Mouse (Mus musculus) CH12.LX (cell line): ENCODE measurements around the gene Magix. TPM values are rescaled to one million over a fixed set of nuclear protein-coding genes. Genes with fewer than 3 reads are reported as not detected.

ENCODE experiments used
- DNase-seq: peaks from one replicate; pipeline ENCODE4 v3.0.0-alpha.2; 2013; ENCODE audit errors: extremely low read depth
- H3K27ac ChIP-seq: 2 replicates; pipeline ENCODE4 v1.5.1; 2012; ENCODE audit warnings: low read depth, mild to moderate bottlenecking, control low read depth, moderate library complexity; ENCODE audit not compliant: insufficient read depth
- H3K27me3 ChIP-seq: replicated peaks from 2 replicates; pipeline ENCODE3; 2012; ENCODE audit warnings: inconsistent platforms
- H3K36me3 ChIP-seq, 2 experiments: replicated peaks in 1 of 2; 2 replicates each; pipeline versions ENCODE3 to v1.6.1; 2012; ENCODE audit warnings: inconsistent platforms in 1 of 2, low read length in 1 of 2, mild to moderate bottlenecking in 1 of 2, mixed read lengths in 1 of 2, moderate library complexity in 1 of 2; ENCODE audit not compliant: control insufficient read depth in 1 of 2, insufficient read depth in 1 of 2
- H3K4me1 ChIP-seq, 2 experiments: 2 replicates each; pipeline ENCODE4 v1.6.1; 2012; ENCODE audit warnings: inconsistent platforms in 1 of 2, moderate library complexity in 1 of 2; ENCODE audit not compliant: insufficient read depth in 2 of 2, control insufficient read depth in 1 of 2
- H3K4me2 ChIP-seq: 2 replicates; pipeline ENCODE4 v1.6.1; 2012; ENCODE audit warnings: low read depth, mild to moderate bottlenecking, control low read depth; ENCODE audit not compliant: poor library complexity, insufficient read depth, severe bottlenecking
- H3K4me3 ChIP-seq, 3 experiments: fragments of 150-350 bp in 1 of 3; sonication (generic) in 1 of 3; replicated peaks in 1 of 3; 2 replicates each; pipeline versions ENCODE3 to v1.5.1; 2011 to 2012; ENCODE audit warnings: low read depth in 2 of 3, low read length in 2 of 3, mild to moderate bottlenecking in 2 of 3, moderate library complexity in 2 of 3, control low read depth in 1 of 3, improper control_type of control experiment in 1 of 3, inconsistent platforms in 1 of 3, mixed read lengths in 1 of 3; ENCODE audit not compliant: poor library complexity in 1 of 3
- H3K79me2 ChIP-seq: replicated peaks from 2 replicates; pipeline ENCODE4 v1.6.1; 2012; ENCODE audit warnings: mild to moderate bottlenecking, moderate library complexity; ENCODE audit not compliant: control insufficient read depth, poor library complexity, insufficient read depth, severe bottlenecking; ENCODE audit errors: extremely low read depth
- H3K9ac ChIP-seq: 2 replicates; pipeline ENCODE4 v1.6.1; 2012; ENCODE audit warnings: low read depth, mild to moderate bottlenecking, control low read depth, moderate library complexity; ENCODE audit not compliant: insufficient read depth
- H3K9me3 ChIP-seq: replicated peaks from 2 replicates; pipeline ENCODE3; 2012; ENCODE audit warnings: low read length, inconsistent platforms, mixed read lengths
- BHLHE40 ChIP-seq: IDR thresholded peaks from 2 replicates; pipeline ENCODE4 v1.6.1; 2011; ENCODE audit warnings: mild to moderate bottlenecking, low read depth, low read length, improper control_type of control experiment
- CHD1 ChIP-seq: IDR thresholded peaks from 2 replicates; pipeline ENCODE4 v1.6.1; 2012; ENCODE audit warnings: low read depth, low read length, improper control_type of control experiment, inconsistent platforms
- CTCF ChIP-seq, 2 experiments: IDR thresholded peaks in 1 of 2; conservative IDR thresholded peaks in 1 of 2; 2 replicates each; pipeline ENCODE4 v1.5.1; 2011 to 2012; ENCODE audit warnings: low read depth in 2 of 2, low read length in 2 of 2, improper control_type of control experiment in 1 of 2, inconsistent platforms in 1 of 2, mild to moderate bottlenecking in 1 of 2, moderate library complexity in 1 of 2
- E2F4 ChIP-seq: IDR thresholded peaks from 2 replicates; pipeline ENCODE4 v1.6.1; 2011; ENCODE audit warnings: low read depth, low read length, improper control_type of control experiment; ENCODE audit not compliant: insufficient replicate concordance
- ELF1 ChIP-seq: IDR thresholded peaks from 2 replicates; pipeline ENCODE4 v1.6.1; 2014; ENCODE audit warnings: low read depth, mild to moderate bottlenecking, inconsistent platforms, low read length, improper control_type of control experiment
- ETS1 ChIP-seq: conservative IDR thresholded peaks from 2 replicates; pipeline ENCODE4 v1.6.1; 2012; ENCODE audit warnings: low read depth, mild to moderate bottlenecking, inconsistent platforms, low read length, improper control_type of control experiment, moderate library complexity
- GABPA ChIP-seq: IDR thresholded peaks from 2 replicates; pipeline ENCODE4 v1.6.1; 2012; ENCODE audit warnings: low read depth, low read length, improper control_type of control experiment, inconsistent platforms; ENCODE audit not compliant: insufficient replicate concordance
- IRF4 ChIP-seq: IDR thresholded peaks from 2 replicates; pipeline ENCODE4 v1.6.1; 2014; ENCODE audit warnings: low read depth, mild to moderate bottlenecking, inconsistent platforms, low read length, improper control_type of control experiment
- JUN ChIP-seq: IDR thresholded peaks from 2 replicates; pipeline ENCODE4 v1.6.1; 2011; ENCODE audit warnings: low read depth, mild to moderate bottlenecking, low read length, improper control_type of control experiment, moderate library complexity; ENCODE audit not compliant: insufficient read depth
- MAFK ChIP-seq: IDR thresholded peaks from 2 replicates; pipeline ENCODE4 v1.6.1; 2011; ENCODE audit warnings: low read length, improper control_type of control experiment; ENCODE audit not compliant: insufficient replicate concordance
- MAZ ChIP-seq: IDR thresholded peaks from 2 replicates; pipeline ENCODE4 v1.6.1; 2012; ENCODE audit warnings: low read depth, mild to moderate bottlenecking, inconsistent platforms, low read length, improper control_type of control experiment, moderate library complexity
- MEF2A ChIP-seq: IDR thresholded peaks from 2 replicates; pipeline ENCODE4 v1.6.1; 2014; ENCODE audit warnings: low read depth, mild to moderate bottlenecking, inconsistent platforms, low read length, improper control_type of control experiment, borderline replicate concordance
- MXI1 ChIP-seq: IDR thresholded peaks from 2 replicates; pipeline ENCODE4 v1.6.1; 2011; ENCODE audit warnings: mild to moderate bottlenecking, low read depth, low read length, improper control_type of control experiment
- MYC ChIP-seq: IDR thresholded peaks from 2 replicates; pipeline ENCODE4 v1.6.1; 2011; ENCODE audit warnings: low read depth, mild to moderate bottlenecking, improper control_type of control experiment, low read length
- NRF1 ChIP-seq: IDR thresholded peaks from 2 replicates; pipeline ENCODE4 v1.6.1; 2014; ENCODE audit warnings: low read depth, mild to moderate bottlenecking, inconsistent platforms, low read length, improper control_type of control experiment, moderate library complexity
- PAX5 ChIP-seq: IDR thresholded peaks from 2 replicates; pipeline ENCODE4 v1.6.1; 2012; ENCODE audit warnings: low read length, inconsistent platforms, mixed read lengths
- RAD21 ChIP-seq: IDR thresholded peaks from 2 replicates; pipeline ENCODE4 v1.6.1; 2011; ENCODE audit warnings: low read depth, mild to moderate bottlenecking, low read length, improper control_type of control experiment, moderate library complexity
- TBP ChIP-seq: conservative IDR thresholded peaks from 2 replicates; pipeline ENCODE4 v1.6.1; 2011; ENCODE audit warnings: low read depth, low read length, improper control_type of control experiment
- UBTF ChIP-seq: IDR thresholded peaks from 2 replicates; pipeline ENCODE4 v1.6.1; 2012; ENCODE audit warnings: low read depth, mild to moderate bottlenecking, inconsistent platforms, low read length, improper control_type of control experiment, moderate library complexity
- USF1 ChIP-seq: IDR thresholded peaks from 2 replicates; pipeline ENCODE4 v1.6.1; 2014; ENCODE audit warnings: low read depth, mild to moderate bottlenecking, inconsistent platforms, low read length, improper control_type of control experiment
- ZKSCAN1 ChIP-seq: IDR thresholded peaks from 2 replicates; pipeline ENCODE4 v1.6.1; 2012; ENCODE audit warnings: low read depth, inconsistent platforms, low read length, improper control_type of control experiment, borderline replicate concordance
- dilution Hi-C: fragments of 300-500 bp; cut with MboI; formaldehyde crosslinking; loops from 2 replicates; pipeline ENCODE4 v1.14.3; 2020; ENCODE audit warnings: low sequenced_read_pairs; ENCODE audit not compliant: extremely low pct_unique_long_range_greater_than_20kb, extremely low pct_ligation_motif_present
- in situ Hi-C: fragments of 300-500 bp; cut with MboI; formaldehyde crosslinking; loops from 3 replicates; pipeline ENCODE4 v1.14.3; 2019; ENCODE audit warnings: low sequenced_read_pairs, low pct_ligation_motif_present, low pct_unique_long_range_greater_than_20kb, mixed read lengths
- polyA plus RNA-seq: library from polyadenylated mRNA; unstranded; fragments of >175 nt; gene quantifications from 2 replicates; pipeline ENCODE4 v1.2.1, GENCODE M21; 2012; ENCODE audit warnings: low read depth; ENCODE audit not compliant: insufficient read length
- total RNA-seq, 2 experiments: library from RNA; depleted of rRNA; stranded (reverse); fragments of 300-350 nt in 1 of 2; fragments of >200 nt in 1 of 2; gene quantifications; 2 replicates each; pipeline ENCODE4 v1.2.3; 2012 to 2014

Gene Magix
- total and polyA plus RNA-seq, 3 experiments = not detected

DNA sequence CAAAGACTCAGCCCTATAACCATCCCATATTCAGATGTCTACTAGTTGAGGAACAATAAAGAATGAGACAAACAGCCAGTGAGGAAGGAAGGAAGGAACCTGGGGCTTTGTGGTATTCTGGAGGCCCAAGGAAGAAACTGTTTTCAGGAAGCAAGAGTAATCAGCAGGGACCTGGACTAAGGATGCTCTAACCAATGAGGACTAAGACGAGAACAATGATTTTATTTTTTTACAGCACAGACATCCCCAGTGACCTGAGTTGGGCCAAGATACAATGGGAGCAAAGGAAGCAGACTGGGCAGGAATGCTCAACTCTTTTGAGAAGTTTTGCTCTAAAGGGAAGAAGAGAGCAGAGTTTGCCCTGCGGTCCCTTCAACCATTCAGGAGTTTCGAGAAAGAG, 18.1 kb downstream of the Magix start:
- H3K79me2 ChIP-seq = no peaks in the 10 kb centered on the region
- no peak for TF ChIP-seq ZKSCAN1
- no peak for TF ChIP-seq IRF4
- no peak for TF ChIP-seq GABPA
- no peak for TF ChIP-seq CHD1
- TF ChIP-seq MEF2A = no peak
- TF ChIP-seq BHLHE40 = no peak
- no peak for TF ChIP-seq NRF1
- no peak for TF ChIP-seq ELF1
- no peak for TF ChIP-seq ETS1
- TF ChIP-seq MYC = no peak
- no peak for TF ChIP-seq TBP
- no peak for TF ChIP-seq RAD21
- no peak for TF ChIP-seq E2F4
- no peak for TF ChIP-seq MAFK
- TF ChIP-seq JUN = no peak
- TF ChIP-seq MAZ = no peak
- TF ChIP-seq PAX5 = no peak
- TF ChIP-seq USF1 = no peak
- TF ChIP-seq CTCF (conservative IDR thresholded peaks at IDR 0.05 in 1 of 2, IDR thresholded peaks at IDR 0.05 in 1 of 2; ENCODE audit: low read depth in 2 of 2, low read length in 2 of 2) = no peak
- TF ChIP-seq, all 38 proteins: peak for 0
- no peak overlapping the region for H3K9ac ChIP-seq
- H3K4me3 ChIP-seq = no peak overlapping the region
- H3K27ac ChIP-seq = no peak overlapping the region
- in situ Hi-C loops = no loop called here
- H3K36me3 ChIP-seq = peaks cover 40 to 58% of the 10 kb centered on the region in 2 experiments
- no peak for DNase-seq
- dilution Hi-C loops = no loop called here
- H3K4me1 ChIP-seq = peaks cover 8 to 17% of the 10 kb centered on the region in 2 experiments
- no peak overlapping the region for H3K4me2 ChIP-seq
- no peaks in the 10 kb centered on the region for H3K9me3 ChIP-seq
- H3K27me3 ChIP-seq = no peaks in the 10 kb centered on the region

DNA sequence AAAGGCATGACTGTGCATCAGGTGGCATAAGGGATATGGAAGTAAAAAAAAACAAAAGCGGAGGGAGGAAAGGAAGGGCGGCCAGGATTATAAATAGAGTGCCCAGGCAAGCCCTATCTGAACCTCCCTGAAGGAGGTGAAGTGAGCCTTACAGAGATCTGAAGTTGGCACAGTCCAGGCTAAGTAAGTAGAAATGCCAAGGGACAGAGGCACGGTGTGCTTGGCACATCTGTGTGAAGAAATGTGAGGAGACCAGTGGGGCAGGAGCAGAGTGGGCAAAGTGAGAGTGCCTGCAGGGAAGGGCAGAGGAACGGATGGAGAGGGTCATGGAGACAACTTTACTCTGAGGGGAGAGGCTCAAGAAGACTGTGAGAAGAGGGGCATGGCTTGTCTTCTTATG, 20.0 kb downstream of the Magix start:
- DNase-seq = no peak
- H3K9ac ChIP-seq = no peak overlapping the region
- no peaks in the 10 kb centered on the region for H3K9me3 ChIP-seq
- dilution Hi-C loops = no loop called here
- no peak for TF ChIP-seq E2F4
- TF ChIP-seq MAFK = no peak
- no peak for TF ChIP-seq UBTF
- TF ChIP-seq MXI1 = no peak
- TF ChIP-seq, all 38 proteins: peak for 0
- peaks cover 24 to 42% of the 10 kb centered on the region in 2 experiments for H3K36me3 ChIP-seq
- no peak overlapping the region for H3K27ac ChIP-seq
- H3K4me1 ChIP-seq = peaks cover 8 to 20% of the 10 kb centered on the region in 2 experiments
- in situ Hi-C loops = no loop called here
- no peak overlapping the region for H3K4me3 ChIP-seq
- no peaks in the 10 kb centered on the region for H3K79me2 ChIP-seq
- H3K4me2 ChIP-seq = no peak overlapping the region
- H3K27me3 ChIP-seq = no peaks in the 10 kb centered on the region
